Mouse (Mus musculus): Measurements from ENCODE around the gene Olfr1122.
"Not testable (repeated sequence)": the region's sequence is repeated elsewhere in the genome, so short reads cannot be mapped to it uniquely, and the experiment has no call there.

The Olfr1122 gene

DNA sequence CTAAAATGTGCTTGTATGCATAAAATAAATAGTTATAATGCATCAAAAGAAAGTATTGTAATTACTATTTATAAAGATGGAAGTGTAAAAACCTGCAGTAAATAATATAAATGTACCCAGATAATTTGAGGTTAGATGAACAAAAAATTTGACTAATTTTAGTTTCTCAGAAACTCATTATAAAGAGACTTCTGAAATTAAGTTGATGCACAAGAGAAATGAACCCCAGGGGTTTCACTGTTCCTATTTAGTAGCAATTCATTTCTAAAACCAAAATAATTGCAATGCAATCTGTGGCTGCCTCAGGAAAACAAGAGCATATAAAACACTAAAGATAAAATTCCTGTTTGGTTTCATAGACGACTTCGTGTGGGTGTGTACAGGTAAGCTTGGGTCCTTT, at the start of gene Olfr1122:
TSS of gene Olfr1122 (plus strand) at position 301 of the 400 bp plus-strand sequence.
- no peak for DNase-seq (ENCODE audit: low spot score in 2 of 2)

DNA sequence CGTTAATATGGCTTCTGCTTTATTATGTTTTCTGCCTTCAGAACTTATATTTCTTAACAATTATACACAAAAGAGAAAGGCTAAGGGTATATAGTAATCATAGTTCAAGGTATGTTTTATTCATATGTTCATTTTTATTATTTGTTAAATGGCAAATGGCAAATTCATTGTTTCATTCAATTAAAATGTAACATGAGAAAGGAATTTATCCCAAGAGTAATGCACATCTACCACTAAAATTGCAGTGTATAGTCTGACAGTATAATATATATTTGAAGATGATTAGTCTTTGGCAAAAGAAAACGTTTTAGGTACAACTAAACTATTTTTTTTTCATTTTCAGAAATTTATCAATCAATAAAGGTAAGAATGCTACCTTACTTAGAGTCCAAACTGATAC, 31.1 kb upstream of the Olfr1122 start, which contains the start of gene Olfr1120:
TSS of gene Olfr1120 (plus strand) at position 301 of the 400 bp plus-strand sequence.
- DNase-seq (ENCODE audit: low spot score in 2 of 2), result no peak

DNA sequence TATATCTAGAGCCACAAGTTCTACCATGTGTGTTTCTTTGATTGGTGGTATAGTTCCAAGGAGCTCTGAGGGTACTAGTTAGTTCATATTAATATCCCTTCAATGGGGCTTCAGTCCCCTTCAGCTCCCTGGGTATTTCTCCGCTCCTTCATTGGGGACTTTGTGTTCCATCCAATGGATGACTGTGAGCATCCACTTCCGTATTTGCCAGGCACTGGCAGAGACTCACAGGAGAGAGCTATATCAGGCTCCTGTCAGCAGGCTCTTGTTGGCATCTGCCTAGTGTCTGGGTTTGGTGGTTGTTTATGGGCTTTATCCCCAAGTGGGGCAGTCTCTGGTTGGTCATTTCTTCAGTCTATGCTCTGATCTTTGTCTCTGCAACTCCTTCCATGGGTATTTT, 25.5 kb upstream of the Olfr1122 start:
- not testable (repeated sequence) for DNase-seq (ENCODE audit: low spot score in 2 of 2)

DNA sequence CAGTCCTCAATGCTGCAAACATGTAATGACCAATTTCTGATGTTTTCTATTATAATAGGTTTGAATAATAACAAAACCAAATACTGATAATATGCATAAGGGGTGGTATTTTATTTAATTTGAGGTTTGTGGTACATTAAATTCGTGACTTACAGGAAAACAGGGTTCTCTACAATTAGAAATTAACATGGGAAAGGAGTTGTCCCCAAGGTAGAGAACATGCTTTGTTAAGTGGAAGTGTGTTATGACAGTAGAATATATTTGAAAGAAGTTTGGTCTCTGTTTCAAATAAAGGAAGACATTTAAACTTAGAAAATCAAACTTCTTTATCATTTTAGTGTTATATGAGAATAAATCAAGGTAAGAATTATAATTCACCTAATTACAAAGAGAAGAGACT, 16.1 kb upstream of the Olfr1122 start, which contains the start of gene Olfr1121:
TSS of gene Olfr1121 (plus strand) at position 301 of the 400 bp plus-strand sequence.
- DNase-seq (ENCODE audit: low spot score in 2 of 2), result no peak

DNA sequence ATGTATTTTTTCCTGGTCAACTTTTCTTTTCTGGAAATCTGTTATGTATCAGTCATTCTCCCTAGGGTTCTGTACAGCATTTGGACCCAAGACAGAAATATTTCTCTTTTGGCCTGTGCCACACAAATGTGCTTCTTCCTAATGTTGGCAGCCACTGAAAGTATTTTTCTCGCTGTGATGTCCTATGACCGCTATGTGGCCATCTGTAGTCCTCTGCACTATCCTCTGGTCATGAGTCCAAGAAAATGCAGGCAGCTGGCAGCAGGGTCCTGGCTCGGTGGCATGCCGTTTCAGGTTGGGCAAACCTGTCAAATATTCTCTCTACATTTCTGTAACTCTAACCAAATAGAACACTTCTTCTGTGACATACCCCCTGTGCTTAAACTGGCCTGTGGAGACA, 13.9 kb upstream of the Olfr1122 start:
- no peak for DNase-seq (ENCODE audit: low spot score in 2 of 2)

DNA sequence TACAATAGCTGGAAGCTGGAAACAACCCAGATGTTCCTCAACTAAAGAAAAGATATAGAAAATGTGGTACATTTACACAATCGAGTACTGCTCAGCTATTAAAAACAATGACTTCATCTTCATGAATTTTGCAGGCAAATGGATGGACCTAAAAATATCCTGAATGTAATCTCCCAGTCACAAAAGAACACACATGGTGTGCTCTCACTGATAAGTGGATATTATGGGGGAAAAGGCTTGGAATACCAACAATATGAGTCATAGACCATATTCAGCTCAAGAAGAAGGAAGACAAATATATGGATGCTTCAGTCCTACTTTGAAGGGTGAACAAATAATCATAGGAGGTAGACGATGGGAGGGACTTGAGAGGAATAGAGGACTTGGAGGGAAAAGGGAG, 1.7 kb upstream of the Olfr1122 start:
- DNase-seq (ENCODE audit: low spot score in 2 of 2), result no peak

DNA sequence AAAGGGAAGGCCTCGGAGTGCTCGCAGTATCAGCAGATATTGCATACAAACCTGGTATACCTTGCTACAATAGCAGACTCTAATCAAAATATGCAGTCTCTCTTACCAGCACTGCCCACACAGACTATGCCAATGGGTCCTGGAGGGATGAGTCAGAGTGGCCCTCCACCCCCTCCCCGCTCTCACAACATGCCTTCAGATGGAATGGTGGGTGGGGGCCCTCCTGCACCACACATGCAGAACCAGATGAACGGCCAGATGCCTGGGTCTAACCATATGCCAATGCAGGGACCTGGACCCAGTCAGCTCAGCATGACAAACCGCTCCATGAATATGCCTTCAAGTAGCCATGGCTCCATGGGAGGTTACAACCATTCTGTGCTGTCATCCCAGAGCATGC, 8.0 kb downstream of the Olfr1122 start:
- DNase-seq (ENCODE audit: low spot score in 2 of 2), result not testable (repeated sequence)

DNA sequence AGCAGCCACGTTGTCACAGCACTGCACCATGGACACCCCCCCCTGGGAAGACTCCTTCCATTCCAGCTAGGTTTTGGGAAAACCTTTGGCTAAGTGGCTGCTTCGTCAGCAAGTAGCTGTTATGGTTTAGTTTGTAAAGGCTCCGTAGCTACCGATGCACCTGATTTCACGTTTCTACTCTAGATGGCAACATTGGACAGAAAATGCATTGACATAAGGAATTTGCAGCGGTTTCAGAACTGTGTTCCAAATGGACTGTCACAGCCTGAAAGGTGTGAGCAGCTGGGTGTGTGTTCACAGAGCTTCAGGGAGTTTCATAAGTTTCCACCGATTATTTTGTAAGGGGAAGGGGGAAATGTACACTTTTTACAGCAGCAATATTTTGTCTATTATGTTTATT, 9.0 kb downstream of the Olfr1122 start:
- DNase-seq (ENCODE audit: low spot score in 2 of 2), result not testable (repeated sequence)

DNA sequence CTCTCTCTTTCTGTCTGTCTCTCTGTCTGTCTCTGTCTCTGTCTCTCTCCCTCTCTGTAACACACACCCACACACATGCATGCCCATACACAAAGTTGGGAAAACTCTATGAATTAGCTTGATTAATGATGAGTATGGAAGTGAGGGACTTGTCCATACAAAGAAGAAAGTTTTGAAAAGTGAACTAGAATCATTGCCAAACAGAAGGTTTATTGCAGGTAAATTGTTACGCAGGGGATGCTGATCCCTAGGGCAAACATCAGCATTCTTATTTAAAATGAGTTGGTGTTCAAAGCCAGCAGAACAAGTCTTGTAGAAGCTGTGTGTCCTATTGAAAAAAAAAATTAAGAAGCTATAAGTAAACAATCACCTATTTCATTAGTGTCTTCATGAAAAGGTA, 30.7 kb downstream of the Olfr1122 start, which contains the start of gene Olfr1123:
TSS of gene Olfr1123 (plus strand) at position 301 of the 400 bp plus-strand sequence.
- no peak for DNase-seq (ENCODE audit: low spot score in 2 of 2)

DNA sequence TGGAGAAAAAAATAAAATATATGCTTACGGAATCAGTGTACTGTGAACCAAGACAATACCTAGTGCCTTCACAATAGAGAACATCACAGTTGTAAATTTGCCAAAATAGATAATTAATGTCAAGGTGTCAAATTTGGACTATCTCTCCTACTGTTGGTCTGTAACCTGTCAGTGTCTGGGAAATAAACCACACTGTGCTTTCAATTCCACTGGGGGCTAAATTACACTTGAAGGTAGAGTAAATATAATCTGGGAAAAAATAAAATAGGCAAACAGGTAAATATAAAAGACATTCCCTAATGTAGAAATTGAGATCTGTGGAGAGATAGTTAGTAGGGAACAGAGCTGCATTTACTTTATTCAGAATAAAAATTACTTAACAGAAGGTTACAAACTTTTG, 44.3 kb downstream of the Olfr1122 start, which contains the start of gene Olfr1124:
TSS of gene Olfr1124 (plus strand) at position 301 of the 400 bp plus-strand sequence.
- DNase-seq (ENCODE audit: low spot score in 2 of 2), result no peak

DNA sequence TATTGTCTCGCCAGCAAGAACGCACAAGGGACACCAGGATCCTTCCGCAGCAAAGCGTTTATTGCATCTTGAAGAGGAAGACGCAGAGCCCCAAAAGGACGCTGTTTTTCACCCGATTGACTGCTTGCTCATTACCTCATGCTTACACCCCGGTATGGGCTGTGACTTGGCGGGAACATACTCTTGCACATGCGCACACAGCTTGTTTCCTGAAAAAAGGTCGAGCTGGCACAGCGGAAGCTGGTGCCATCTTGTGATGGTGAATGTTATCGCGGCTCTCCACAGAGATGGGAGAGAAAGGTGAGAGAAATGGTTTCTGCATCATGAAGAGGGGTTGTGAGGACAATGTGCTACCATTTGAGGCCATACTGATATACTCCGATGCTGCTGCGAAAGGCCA, 52.1 kb downstream of the Olfr1122 start:
- DNase-seq (ENCODE audit: low spot score in 2 of 2), result no peak

All from frontal cortex, postnatal 25 days (tissue).